Mouse (Mus musculus) limb, embryonic 13.5 days (tissue): ENCODE measurements around the gene Map2k6. TPM values are rescaled to one million over a fixed set of nuclear protein-coding genes. Genes with fewer than 3 reads are reported as not detected.

Experiments used
- ATAC-seq: fragments of 200-750 bp; cut with Nextera tagmentation; 2 replicates; pipeline ENCODE4 v1.8.0; 2017; ENCODE audit warnings: low read depth, moderate number of reproducible peaks, moderate TSS enrichment; ENCODE audit not compliant: low FRiP score
- H3K27ac ChIP-seq: fragments of 300-500 bp; sonication (generic); 2 replicates; pipeline ENCODE4 v1.5.1; 2015; ENCODE audit warnings: inconsistent platforms, mild to moderate bottlenecking, moderate library complexity
- H3K27me3 ChIP-seq: fragments of 300-500 bp; sonication (generic); 2 replicates; pipeline ENCODE4 v1.6.1; 2015; ENCODE audit warnings: mild to moderate bottlenecking, inconsistent platforms
- H3K36me3 ChIP-seq: fragments of 300-500 bp; sonication (generic); 2 replicates; pipeline ENCODE4 v1.6.1; 2015; ENCODE audit warnings: inconsistent platforms, mild to moderate bottlenecking, moderate library complexity
- H3K4me1 ChIP-seq: fragments of 300-500 bp; sonication (generic); 2 replicates; pipeline ENCODE4 v1.6.1; 2015; ENCODE audit warnings: inconsistent platforms
- H3K4me2 ChIP-seq: fragments of 300-500 bp; sonication (generic); replicated peaks from 2 replicates; pipeline ENCODE4 v1.6.1; 2015; ENCODE audit warnings: inconsistent platforms, mild to moderate bottlenecking, moderate library complexity
- H3K4me3 ChIP-seq: fragments of 300-500 bp; sonication (generic); 2 replicates; pipeline ENCODE4 v1.5.1; 2015; ENCODE audit warnings: moderate library complexity, mild to moderate bottlenecking, inconsistent platforms
- H3K9ac ChIP-seq: fragments of 300-500 bp; sonication (generic); 2 replicates; pipeline ENCODE4 v1.6.1; 2015; ENCODE audit warnings: mild to moderate bottlenecking, inconsistent platforms
- H3K9me3 ChIP-seq: fragments of 300-500 bp; sonication (generic); 2 replicates; pipeline ENCODE4 v1.6.1; 2016; ENCODE audit warnings: inconsistent platforms
- WGBS: fragments of 180-500 bp; shearing (Covaris S2); methylation state at CpG from one replicate; pipeline ENCODE4 v1.1.7; 2015; 5-methylcytosine and 5-hydroxymethylcytosine counted together
- polyA plus RNA-seq: library from polyadenylated mRNA; unstranded; fragments of >200 nt; fragmentation: Nextera tagmentation; extraction: Ambion mirVana; gene quantifications from 2 replicates; pipeline ENCODE4 v1.2.1, GENCODE M21; 2015

The Map2k6 gene
- polyA plus RNA-seq, 1 experiment from 2014 or later, result 34.3 TPM

DNA sequence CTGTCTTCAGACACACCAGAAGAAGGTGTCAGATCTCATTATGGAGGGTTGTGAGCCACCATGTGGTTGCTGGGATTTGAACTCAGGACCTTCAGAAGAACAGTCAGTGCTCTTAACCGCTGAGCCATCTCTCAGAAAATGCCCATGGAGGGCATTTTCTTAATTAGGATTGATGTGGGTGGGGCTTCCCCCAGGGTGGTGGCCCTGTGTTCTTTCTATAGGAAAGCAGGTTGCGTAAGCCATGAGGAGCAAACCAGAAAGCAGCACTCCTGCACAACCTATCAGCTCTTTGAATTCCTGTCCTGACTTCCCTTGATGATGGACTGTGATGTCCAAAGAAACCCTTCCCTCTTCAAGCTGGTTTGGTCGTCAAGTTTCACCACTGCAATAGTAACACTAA, 39.2 kb downstream of the Map2k6 start:
- Histone ChIP-seq H3K27me3 (no peaks in the 10 kb centered on the region), H3K9ac (no peak overlapping the region), H3K4me3 (no peak overlapping the region), H3K4me1 (peaks cover 24% of the 10 kb centered on the region), H3K9me3 (no peaks in the 10 kb centered on the region; the same call in 1 of the 2 replicates), H3K27ac (no peak overlapping the region), H3K4me2 (no peak overlapping the region), H3K36me3 (peaks cover 29% of the 10 kb centered on the region)
- ATAC-seq, result no peak
- 90% methylated on average over 3 of the region's 3 CpGs for WGBS

DNA sequence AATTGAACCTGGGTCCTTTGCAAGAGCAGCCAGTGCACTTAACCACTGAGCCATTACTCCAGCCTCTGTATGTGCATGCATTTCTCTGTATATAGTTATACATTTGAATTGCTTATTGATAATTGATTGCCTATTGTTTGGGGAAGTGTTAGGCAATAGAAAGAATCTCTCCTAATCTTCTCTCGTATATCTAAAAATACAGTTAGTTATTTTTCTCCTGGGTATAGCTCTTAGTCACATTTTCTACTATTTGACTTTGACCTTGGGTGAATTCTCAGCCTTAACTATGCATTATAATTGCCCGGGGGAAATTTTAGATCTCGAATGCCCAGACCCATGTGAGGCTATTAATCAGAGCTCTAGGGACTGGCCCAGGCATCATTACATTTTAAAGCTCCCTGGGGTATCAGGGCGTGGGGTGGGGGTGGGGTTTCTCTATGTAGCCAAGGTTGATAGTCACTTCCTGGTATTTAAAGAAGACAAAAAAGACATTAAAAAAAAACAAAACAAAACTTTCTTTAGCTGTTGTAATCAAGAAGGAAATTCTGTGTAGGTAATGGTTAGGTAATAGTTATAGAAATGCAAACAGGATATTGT, 39.9 kb downstream of the Map2k6 start:
- Histone ChIP-seq H3K9ac (no peak overlapping the region), H3K27me3 (no peaks in the 10 kb centered on the region)
- ATAC-seq, result no peak

DNA sequence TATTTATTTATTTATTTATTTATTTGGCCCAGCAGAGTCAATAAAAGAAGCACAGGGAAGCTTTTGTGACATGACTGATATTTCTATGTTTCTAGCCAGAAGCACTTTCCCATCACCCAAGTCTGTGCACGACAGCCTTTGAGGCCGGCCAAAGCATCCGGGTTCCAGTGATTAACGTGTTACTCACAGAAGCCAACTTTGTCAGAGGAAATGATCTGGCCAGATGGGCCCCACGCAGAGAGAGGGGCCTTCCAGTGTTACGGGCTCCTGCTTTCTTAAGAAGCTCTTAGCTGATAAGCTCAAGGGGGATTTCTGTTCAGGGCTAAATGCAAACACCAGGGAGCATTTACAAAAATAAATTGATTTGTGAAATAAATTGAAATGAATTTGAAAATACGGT, 40.4 kb downstream of the Map2k6 start:
- Histone ChIP-seq H3K36me3 (peaks cover 28% of the 10 kb centered on the region), H3K27ac (no peak overlapping the region), H3K9ac (no peak overlapping the region), H3K4me2 (no peak overlapping the region), H3K27me3 (no peaks in the 10 kb centered on the region), H3K4me3 (no peak overlapping the region), H3K9me3 (no peaks in the 10 kb centered on the region; the same call in 1 of the 2 replicates), H3K4me1 (peaks cover 20% of the 10 kb centered on the region)
- ATAC-seq, result no peak
- 40% methylated on average over 7 of the region's 7 CpGs for WGBS

More for the DNA sequence above, 39.9 kb downstream of the Map2k6 start:
- 26% methylated on average over 4 of the region's 4 CpGs for WGBS
- Histone ChIP-seq H3K27ac (no peak overlapping the region), H3K4me2 (no peak overlapping the region), H3K4me1 (peaks cover 20% of the 10 kb centered on the region), H3K4me3 (no peak overlapping the region), H3K9me3 (no peaks in the 10 kb centered on the region; the same call in 1 of the 2 replicates), H3K36me3 (peaks cover 29% of the 10 kb centered on the region)

DNA sequence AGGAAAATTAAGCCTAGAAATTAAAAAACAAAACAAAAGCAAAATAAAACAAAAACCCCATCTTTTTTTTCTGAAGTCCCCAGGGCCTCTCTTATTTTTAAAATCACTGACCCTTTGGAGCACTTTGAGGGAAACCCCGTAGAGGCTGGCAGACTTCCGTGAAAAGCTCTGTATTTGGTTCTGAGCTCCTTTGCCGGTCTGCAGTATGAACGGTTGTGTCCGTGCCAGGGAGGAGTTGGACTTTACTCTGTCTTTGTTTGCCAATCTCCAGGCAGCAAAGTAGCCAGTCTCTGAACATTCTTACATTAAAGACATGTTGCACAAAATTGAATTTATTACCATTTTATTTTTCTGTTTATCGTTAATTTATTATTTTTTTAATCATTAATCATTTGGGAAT, 45.7 kb downstream of the Map2k6 start:
- H3K4me3 ChIP-seq, result no peak overlapping the region
- H3K27ac ChIP-seq, result no peak overlapping the region
- no peak for ATAC-seq
- H3K9me3 ChIP-seq, result no peaks in the 10 kb centered on the region; the same call in 1 of the 2 replicates
- no peak overlapping the region for H3K4me2 ChIP-seq
- H3K27me3 ChIP-seq, result no peaks in the 10 kb centered on the region
- WGBS, result 82% methylated on average over 6 of the region's 6 CpGs
- H3K9ac ChIP-seq, result no peak overlapping the region
- peaks cover 21% of the 10 kb centered on the region for H3K4me1 ChIP-seq
- peaks cover 17% of the 10 kb centered on the region for H3K36me3 ChIP-seq

DNA sequence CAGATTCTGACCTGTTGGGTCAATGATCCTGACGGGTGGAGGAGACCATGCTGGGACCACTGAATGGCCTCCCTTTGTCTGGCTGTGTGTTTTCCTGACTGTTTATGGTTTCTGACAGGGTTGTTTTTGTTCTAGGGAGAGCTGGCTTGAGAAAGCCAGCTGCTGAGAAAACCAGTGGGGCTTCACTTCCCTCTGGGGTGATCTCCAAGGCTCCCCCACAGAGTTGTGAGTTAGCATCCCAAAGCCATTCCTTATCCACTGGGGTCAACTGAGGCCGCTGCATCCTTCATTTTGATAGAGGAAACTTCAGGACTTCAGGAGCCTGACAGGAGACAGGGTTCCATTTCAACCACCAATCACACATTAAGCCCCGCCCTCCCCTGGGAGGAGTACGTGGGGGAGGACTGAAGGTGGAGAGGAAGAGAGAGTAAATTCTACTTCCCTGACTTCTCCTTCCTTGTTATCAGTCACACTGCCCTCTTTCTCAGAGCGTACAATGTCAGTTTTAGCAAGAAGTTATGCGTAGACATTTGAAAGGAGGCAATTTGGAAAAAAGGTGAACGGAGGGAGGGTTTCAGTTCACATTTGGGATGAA, 49.3 kb downstream of the Map2k6 start:
- no peak for ATAC-seq
- 12% methylated on average over 7 of the region's 7 CpGs for whole genome bisulfite sequencing
- Histone ChIP-seq H3K4me2 (peak overlapping the region; percentile 63), H3K4me1 (peaks cover 47% of the 10 kb centered on the region), H3K36me3 (0 out of 2 replicates have a peak, but pooled peaks cover 4% of the 10 kb centered on the region), H3K4me3 (peak overlapping the region; percentile 29), H3K27ac (no peak overlapping the region; the same call in 1 of the 2 replicates), H3K27me3 (no peaks in the 10 kb centered on the region), H3K9ac (peak overlapping the region; percentile 39; the same call in 1 of the 2 replicates), H3K9me3 (no peaks in the 10 kb centered on the region)

DNA sequence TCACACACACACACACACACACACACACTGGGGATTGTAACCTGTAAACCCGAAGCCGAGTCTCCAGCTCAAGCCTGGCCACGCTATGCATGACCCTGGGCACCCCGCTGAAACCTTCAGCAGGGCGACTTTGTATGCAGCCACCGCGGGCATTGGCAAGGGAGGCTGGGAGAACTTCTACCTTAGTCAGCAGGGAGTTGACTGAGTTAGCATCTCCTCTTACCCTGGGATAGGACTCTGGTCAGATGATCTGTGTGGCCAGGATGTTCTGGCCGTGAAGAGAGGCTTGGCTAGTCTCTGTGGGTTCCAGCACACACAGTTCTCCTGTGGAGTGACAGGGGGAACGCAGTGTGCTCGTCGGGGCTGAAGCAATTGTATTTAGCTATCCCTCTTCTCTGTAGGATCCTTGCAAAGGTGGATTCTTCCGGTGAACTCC, 49.8 kb downstream of the Map2k6 start:
- H3K4me1 ChIP-seq, result peaks cover 47% of the 10 kb centered on the region
- H3K27me3 ChIP-seq, result no peaks in the 10 kb centered on the region
- 3% methylated on average over 12 of the region's 12 CpGs for WGBS
- H3K4me3 ChIP-seq, result peak overlapping the region; percentile 29
- no peak for ATAC-seq
- H3K36me3 ChIP-seq, result 0 out of 2 replicates have a peak, but pooled peaks cover 10% of the 10 kb centered on the region
- H3K9ac ChIP-seq, result peak overlapping the region; percentile 39
- H3K27ac ChIP-seq, result no peak overlapping the region; the same call in 1 of the 2 replicates
- H3K4me2 ChIP-seq, result peak overlapping the region; percentile 63
- no peaks in the 10 kb centered on the region for H3K9me3 ChIP-seq

DNA sequence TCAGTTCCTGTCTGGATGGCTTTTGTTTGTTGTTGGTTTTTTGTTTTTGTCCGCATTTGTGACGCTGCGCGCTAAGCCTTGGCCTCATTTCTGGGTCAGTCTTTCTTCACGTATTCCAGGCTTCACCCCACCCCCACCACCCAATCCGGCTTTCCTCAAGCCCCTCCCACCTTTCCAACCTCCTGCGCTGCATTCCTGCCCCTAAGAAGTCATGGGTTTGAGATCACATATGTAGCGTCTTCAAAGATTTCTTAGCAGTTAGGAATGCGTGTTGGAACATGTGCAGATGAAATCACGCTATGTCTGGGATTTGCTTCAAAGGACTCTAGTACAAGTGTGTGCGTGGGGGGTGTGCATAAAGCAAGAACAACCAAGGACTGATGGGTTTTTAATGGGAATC, 50.3 kb downstream of the Map2k6 start:
- Histone ChIP-seq H3K9me3 (no peaks in the 10 kb centered on the region), H3K4me1 (peaks cover 47% of the 10 kb centered on the region), H3K27ac (no peak overlapping the region), H3K4me2 (peak overlapping the region; percentile 63), H3K4me3 (peak overlapping the region; percentile 29), H3K36me3 (0 out of 2 replicates have a peak, but pooled peaks cover 11% of the 10 kb centered on the region), H3K27me3 (no peaks in the 10 kb centered on the region), H3K9ac (peak overlapping the region; percentile 39)
- WGBS, result 5% methylated on average over 11 of the region's 11 CpGs
- ATAC-seq, result peak; percentile 46; the same call in 1 of the 2 replicates

DNA sequence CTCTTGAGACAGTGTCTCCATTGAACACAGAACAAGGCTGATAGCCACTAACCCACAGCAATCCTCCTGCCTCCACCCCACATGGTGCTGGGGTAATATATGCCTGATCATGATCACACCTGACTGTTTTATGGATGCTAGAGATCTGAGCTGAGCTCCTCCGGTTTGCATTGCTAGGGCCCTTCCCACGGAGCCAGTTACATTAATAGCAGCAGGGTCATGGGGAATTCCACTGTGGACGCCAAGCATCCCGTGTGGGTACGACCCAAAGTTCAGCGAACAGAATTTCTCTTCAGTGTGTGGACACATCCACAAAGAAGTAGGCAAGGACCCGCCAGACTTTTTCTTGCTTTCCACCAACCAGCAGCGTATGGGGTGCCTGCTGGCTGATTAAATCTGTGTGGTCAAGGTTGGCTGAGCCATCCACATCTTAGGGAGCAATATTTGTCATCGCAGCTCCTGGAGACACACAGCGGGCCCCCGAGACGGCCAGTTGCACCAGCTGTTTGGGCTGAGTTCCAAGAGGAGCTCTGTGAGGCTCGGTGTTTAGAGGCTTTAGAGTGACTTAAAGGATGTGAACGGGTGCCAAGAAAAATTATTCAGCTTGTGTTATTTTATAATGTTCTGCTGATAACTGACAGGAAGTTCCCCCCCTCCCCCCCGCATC, 51.3 kb downstream of the Map2k6 start:
- Histone ChIP-seq H3K27me3 (no peaks in the 10 kb centered on the region), H3K9me3 (no peaks in the 10 kb centered on the region), H3K4me2 (peak overlapping the region; percentile 44), H3K27ac (0 out of 2 replicates have a peak overlapping the region, but pooled peaks have one; percentile 12), H3K9ac (no peak overlapping the region), H3K36me3 (0 out of 2 replicates have a peak, but pooled peaks cover 7% of the 10 kb centered on the region), H3K4me3 (no peak overlapping the region), H3K4me1 (peaks cover 47% of the 10 kb centered on the region)
- peak; percentile 39; the same call in 1 of the 2 replicates for ATAC-seq
- 35% methylated on average over 15 of the region's 15 CpGs for WGBS

DNA sequence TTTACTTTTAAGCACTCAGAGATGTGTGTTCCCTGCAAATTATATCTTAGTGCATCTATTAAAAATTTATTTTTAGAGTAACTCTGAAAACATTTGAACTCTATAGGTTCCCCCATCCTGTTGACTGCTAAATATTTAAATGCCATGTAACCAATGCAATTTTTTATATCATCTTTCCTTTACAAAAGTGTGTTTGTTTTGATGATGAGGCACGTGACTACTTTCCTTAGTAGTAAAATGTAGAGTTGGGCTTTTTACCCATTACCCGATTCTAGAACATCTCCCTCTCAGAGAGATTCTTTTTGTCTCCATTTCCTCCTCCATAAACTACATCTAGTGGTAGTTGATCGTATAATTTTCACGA, 51.8 kb downstream of the Map2k6 start:
- Histone ChIP-seq H3K27me3 (no peaks in the 10 kb centered on the region), H3K9me3 (no peaks in the 10 kb centered on the region), H3K36me3 (0 out of 2 replicates have a peak, but pooled peaks cover 7% of the 10 kb centered on the region), H3K4me2 (no peak overlapping the region), H3K4me1 (peaks cover 49% of the 10 kb centered on the region), H3K4me3 (no peak overlapping the region), H3K9ac (no peak overlapping the region), H3K27ac (no peak overlapping the region)
- no peak for ATAC-seq
- 73% methylated on average over 4 of the region's 4 CpGs for WGBS

DNA sequence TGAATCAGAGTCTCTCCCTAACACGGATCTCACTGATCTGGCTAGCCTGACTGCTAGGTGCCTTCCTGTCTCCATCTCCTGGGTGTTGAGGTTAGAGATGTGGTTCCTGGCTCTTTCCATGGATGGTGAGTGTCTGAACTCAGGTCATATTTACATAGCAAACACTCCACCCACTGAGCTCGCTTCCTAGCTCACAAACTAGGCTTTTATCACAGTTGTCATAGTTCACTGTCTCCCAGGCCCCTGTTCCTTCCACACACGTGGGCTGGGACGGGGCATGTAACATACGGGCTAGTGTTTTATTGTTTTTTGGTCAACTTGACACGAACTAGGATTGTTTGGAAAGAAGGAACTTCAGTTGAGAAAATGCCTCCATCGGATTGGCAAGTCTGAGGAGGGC, 52.7 kb downstream of the Map2k6 start:
- Histone ChIP-seq H3K4me1 (peaks cover 54% of the 10 kb centered on the region), H3K27ac (no peak overlapping the region), H3K4me2 (no peak overlapping the region), H3K9ac (no peak overlapping the region), H3K9me3 (no peaks in the 10 kb centered on the region), H3K4me3 (no peak overlapping the region), H3K27me3 (no peaks in the 10 kb centered on the region), H3K36me3 (0 out of 2 replicates have a peak, but pooled peaks cover 7% of the 10 kb centered on the region)
- 82% methylated on average over 7 of the region's 7 CpGs for WGBS
- no peak for ATAC-seq

DNA sequence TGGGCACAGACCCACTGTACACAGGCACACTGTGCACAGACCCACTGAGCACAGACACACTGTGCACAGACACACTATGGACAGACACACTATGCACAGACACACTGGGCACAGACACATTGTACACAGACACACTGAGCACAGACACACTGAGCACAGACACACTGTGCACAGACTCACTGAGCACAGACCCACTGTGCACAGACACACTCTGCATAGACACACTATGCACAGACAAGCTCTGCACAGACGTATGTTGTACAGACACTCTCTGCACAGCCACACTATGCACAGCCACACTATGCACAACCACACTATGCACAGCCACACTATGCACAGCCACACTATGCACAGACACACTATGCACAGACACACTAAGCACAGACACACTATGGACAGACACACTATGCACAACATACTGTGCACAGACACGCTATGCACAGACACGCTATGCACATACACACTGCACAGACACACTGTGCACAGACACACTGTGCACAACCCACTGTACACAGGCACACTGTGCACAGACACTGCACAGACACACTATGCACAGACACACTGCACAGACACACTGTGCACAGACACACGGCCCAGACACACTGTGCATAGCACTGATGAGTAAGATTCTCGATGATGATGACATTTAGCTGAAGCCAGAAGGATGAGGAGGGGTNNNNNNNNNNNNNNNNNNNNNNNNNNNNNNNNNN, 54.7 kb downstream of the Map2k6 start:
- no peaks in the 10 kb centered on the region for H3K27me3 ChIP-seq
- no peak overlapping the region for H3K4me2 ChIP-seq
- H3K36me3 ChIP-seq, result 0 out of 2 replicates have a peak, but pooled peaks cover 7% of the 10 kb centered on the region
- WGBS, result 93% methylated on average over 5 of the region's 5 CpGs
- ATAC-seq, result no peak
- H3K27ac ChIP-seq, result no peak overlapping the region
- no peak overlapping the region for H3K4me3 ChIP-seq
- H3K4me1 ChIP-seq, result peaks cover 44% of the 10 kb centered on the region
- no peak overlapping the region for H3K9ac ChIP-seq
- no peaks in the 10 kb centered on the region for H3K9me3 ChIP-seq
